Mouse (Mus musculus) thymus, adult 2 months (tissue): ENCODE measurements around the gene Edem2. TPM values are rescaled to one million over a fixed set of nuclear protein-coding genes. Genes with fewer than 3 reads are reported as not detected.

Source experiments
- DNase-seq: peaks from one replicate; pipeline ENCODE4 v3.0.0; 2021
- H3K27ac ChIP-seq: fragments of 200-500 bp; 2 replicates; pipeline ENCODE4 v1.5.1; 2012; ENCODE audit warnings: low read length, control low read depth; ENCODE audit not compliant: control insufficient read depth, insufficient read depth
- H3K27me3 ChIP-seq: fragments of 200-500 bp; 2 replicates; pipeline ENCODE4 v1.6.1; 2012; ENCODE audit warnings: mild to moderate bottlenecking, low read length, moderate library complexity, mixed read lengths; ENCODE audit not compliant: control insufficient read depth, insufficient read depth
- H3K36me3 ChIP-seq: fragments of 200-500 bp; 2 replicates; pipeline ENCODE4 v1.6.1; 2012; ENCODE audit warnings: mild to moderate bottlenecking, low read length, moderate library complexity; ENCODE audit not compliant: control insufficient read depth, insufficient read depth
- H3K4me1 ChIP-seq: fragments of 200-500 bp; replicated peaks from 2 replicates; pipeline ENCODE4 v1.6.1; 2012; ENCODE audit warnings: low read length; ENCODE audit not compliant: control insufficient read depth, insufficient read depth
- H3K4me3 ChIP-seq: fragments of 200-500 bp; 2 replicates; pipeline ENCODE4 v1.5.1; 2012; ENCODE audit warnings: mild to moderate bottlenecking, low read length, control low read depth, moderate library complexity; ENCODE audit not compliant: control insufficient read depth, insufficient read depth
- CTCF ChIP-seq: fragments of 200-500 bp; IDR thresholded peaks from 2 replicates; pipeline ENCODE4 v1.5.1; 2012; ENCODE audit warnings: mild to moderate bottlenecking, control low read depth, low read length, moderate library complexity, borderline replicate concordance; ENCODE audit not compliant: control insufficient read depth, poor library complexity, insufficient read depth; ENCODE audit errors: extremely low read depth
- POLR2A ChIP-seq: fragments of 200-500 bp; IDR thresholded peaks from 2 replicates; pipeline ENCODE4 v1.6.1; 2012; ENCODE audit warnings: mild to moderate bottlenecking, low read length, control low read depth, moderate library complexity; ENCODE audit not compliant: control insufficient read depth, poor library complexity, insufficient read depth; ENCODE audit errors: extremely low read depth
- WGBS: fragments of 180-500 bp; shearing (Covaris S2); methylation state at CpG from one replicate; pipeline ENCODE4 v1.1.7; 2018; 5-methylcytosine and 5-hydroxymethylcytosine counted together
- polyA plus RNA-seq: library from polyadenylated mRNA; depleted of rRNA; stranded (reverse); fragments of >200 nt; gene quantifications from 2 replicates; pipeline ENCODE4 v1.2.3, GENCODE M21; 2012

Edem2 gene
- polyA plus RNA-seq, 1 experiment = 55.8 TPM

DNA sequence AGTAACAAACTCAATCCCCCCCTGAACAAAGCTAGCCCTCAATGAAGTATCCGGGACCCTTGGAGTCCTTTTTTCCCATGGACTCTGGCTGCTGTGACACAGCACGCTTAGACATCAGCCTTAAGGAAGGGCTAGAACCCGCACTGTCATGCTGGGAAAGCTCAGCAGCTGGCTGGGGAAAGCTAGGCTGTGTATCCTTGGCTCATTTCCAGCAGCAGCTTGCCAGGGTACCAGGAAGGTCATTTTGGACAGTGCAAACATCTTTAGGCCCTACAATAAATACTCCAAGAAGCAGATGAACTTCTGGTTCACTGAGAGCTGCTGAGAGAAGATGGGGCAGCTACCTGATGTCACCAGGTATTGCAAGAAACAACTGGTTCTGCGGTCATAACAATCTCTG, 58.0 kb downstream of the Edem2 start:
- Histone ChIP-seq H3K4me1 (peaks cover 3% of the 10 kb centered on the region), H3K36me3 (peaks cover 42% of the 10 kb centered on the region), H3K27ac (no peak overlapping the region), H3K27me3 (no peaks in the 10 kb centered on the region), H3K4me3 (no peak overlapping the region)
- WGBS = 96% methylated on average over 4 of the region's 4 CpGs
- no peak for DNase-seq
- TF ChIP-seq POLR2A = no peak
- TF ChIP-seq CTCF = no peak

GRCm38 (mm10) chr2:155668461-155668860, 60.8 kb downstream of the Edem2 start:
- Histone ChIP-seq H3K36me3 (peaks cover 68% of the 10 kb centered on the region), H3K27me3 (no peaks in the 10 kb centered on the region), H3K4me3 (no peak overlapping the region), H3K4me1 (no peaks in the 10 kb centered on the region), H3K27ac (no peak overlapping the region)
- peak; percentile 60 for DNase-seq
- no peak for TF ChIP-seq POLR2A
- no peak for TF ChIP-seq CTCF
- 91% methylated on average over 4 of the region's 4 CpGs for WGBS

DNA sequence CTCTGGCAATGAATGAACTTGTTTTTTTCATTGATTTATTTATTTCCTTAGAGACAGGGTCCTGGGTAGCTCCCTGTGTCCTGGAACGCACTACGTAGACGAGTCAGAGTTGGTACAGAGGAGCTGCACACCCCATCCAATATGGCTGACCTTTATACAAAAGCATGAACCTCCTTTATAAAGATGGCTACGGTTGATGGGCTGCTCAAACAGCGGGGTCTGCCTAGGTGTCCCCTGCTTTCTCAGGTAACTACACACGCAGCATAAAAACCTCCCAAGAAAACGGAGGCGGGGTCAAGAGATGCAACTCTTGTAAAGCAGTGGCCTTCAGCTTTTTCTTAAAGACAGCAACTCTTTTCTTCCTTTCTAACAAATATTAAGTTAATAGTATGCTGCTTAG, 61.4 kb downstream of the Edem2 start:
- no peak for DNase-seq
- H3K36me3 ChIP-seq = peaks cover 74% of the 10 kb centered on the region
- no peak overlapping the region for H3K27ac ChIP-seq
- H3K4me3 ChIP-seq = no peak overlapping the region
- no peaks in the 10 kb centered on the region for H3K27me3 ChIP-seq
- WGBS = 97% methylated on average over 8 of the region's 8 CpGs
- TF ChIP-seq CTCF = no peak
- TF ChIP-seq POLR2A = no peak
- no peaks in the 10 kb centered on the region for H3K4me1 ChIP-seq

GRCm38 (mm10) chr2:155663910-155664460, 65.3 kb downstream of the Edem2 start:
- no peak for DNase-seq
- Histone ChIP-seq H3K36me3 (peaks cover 70% of the 10 kb centered on the region), H3K4me1 (no peaks in the 10 kb centered on the region), H3K4me3 (no peak overlapping the region), H3K27me3 (no peaks in the 10 kb centered on the region), H3K27ac (no peak overlapping the region)
- TF ChIP-seq CTCF = no peak
- TF ChIP-seq POLR2A = no peak
- 98% methylated on average over 6 of the region's 6 CpGs for WGBS

- no peaks in the 10 kb centered on the region for H3K27me3 ChIP-seq
- H3K36me3 ChIP-seq = peaks cover 74% of the 10 kb centered on the region
- TF ChIP-seq CTCF (no peak), POLR2A (no peak)
- WGBS = 31% methylated on average over 5 of the region's 5 CpGs
- no peaks in the 10 kb centered on the region for H3K4me1 ChIP-seq
- H3K4me3 ChIP-seq = no peak overlapping the region
- peak; percentile 60 for DNase-seq
- H3K27ac ChIP-seq = no peak overlapping the region
Observed at GRCm38 (mm10) chr2:155663097-155663496, 66.2 kb downstream of the Edem2 start.

- TF ChIP-seq POLR2A = no peak
- TF ChIP-seq CTCF = no peak
- no peak for DNase-seq
- Histone ChIP-seq H3K27ac (no peak overlapping the region), H3K27me3 (no peaks in the 10 kb centered on the region), H3K4me3 (no peak overlapping the region), H3K36me3 (peaks cover 74% of the 10 kb centered on the region), H3K4me1 (no peaks in the 10 kb centered on the region)
- 99% methylated on average over 5 of the region's 5 CpGs for WGBS
Observed at GRCm38 (mm10) chr2:155662390-155662789, 66.9 kb downstream of the Edem2 start.

DNA sequence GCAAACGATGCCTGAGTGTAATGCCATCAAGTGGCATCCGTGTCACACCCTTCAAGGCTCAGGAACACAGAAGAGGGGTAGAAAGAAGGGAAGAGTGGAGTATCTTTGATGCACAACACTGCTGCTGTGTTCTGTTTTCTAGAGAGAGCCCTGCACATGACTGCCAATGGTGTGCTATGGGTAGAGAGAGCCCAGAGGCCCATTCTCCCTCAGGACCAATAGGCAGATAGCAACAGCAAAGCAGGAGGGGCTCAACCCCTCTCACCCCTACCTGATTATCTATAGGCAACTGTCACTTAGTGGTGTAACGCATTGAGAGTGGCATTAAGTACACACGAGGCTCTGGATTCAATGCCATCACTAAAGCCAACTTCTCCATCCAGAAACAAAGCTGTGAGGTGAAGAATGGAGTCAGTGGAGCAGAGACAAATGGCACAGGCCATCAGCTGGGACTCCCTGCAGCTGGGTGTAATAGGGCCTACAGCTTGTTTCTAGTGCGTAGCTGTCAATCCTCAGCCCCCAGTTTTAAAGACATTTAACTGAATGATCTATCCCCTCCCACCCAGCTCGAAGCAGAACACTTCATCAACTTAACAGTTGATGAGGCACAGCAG, 73.4 kb downstream of the Edem2 start:
- WGBS = 98% methylated on average over 6 of the region's 6 CpGs
- peaks cover 81% of the 10 kb centered on the region for H3K36me3 ChIP-seq
- no peak overlapping the region for H3K4me3 ChIP-seq

More for the DNA sequence above, 73.4 kb downstream of the Edem2 start:
- Histone ChIP-seq H3K27me3 (no peaks in the 10 kb centered on the region), H3K4me1 (no peaks in the 10 kb centered on the region), H3K27ac (no peak overlapping the region)
- TF ChIP-seq POLR2A = no peak
- no peak for TF ChIP-seq CTCF
- no peak for DNase-seq
